Mouse (Mus musculus): ENCODE data around the gene Zfp106.

DNA sequence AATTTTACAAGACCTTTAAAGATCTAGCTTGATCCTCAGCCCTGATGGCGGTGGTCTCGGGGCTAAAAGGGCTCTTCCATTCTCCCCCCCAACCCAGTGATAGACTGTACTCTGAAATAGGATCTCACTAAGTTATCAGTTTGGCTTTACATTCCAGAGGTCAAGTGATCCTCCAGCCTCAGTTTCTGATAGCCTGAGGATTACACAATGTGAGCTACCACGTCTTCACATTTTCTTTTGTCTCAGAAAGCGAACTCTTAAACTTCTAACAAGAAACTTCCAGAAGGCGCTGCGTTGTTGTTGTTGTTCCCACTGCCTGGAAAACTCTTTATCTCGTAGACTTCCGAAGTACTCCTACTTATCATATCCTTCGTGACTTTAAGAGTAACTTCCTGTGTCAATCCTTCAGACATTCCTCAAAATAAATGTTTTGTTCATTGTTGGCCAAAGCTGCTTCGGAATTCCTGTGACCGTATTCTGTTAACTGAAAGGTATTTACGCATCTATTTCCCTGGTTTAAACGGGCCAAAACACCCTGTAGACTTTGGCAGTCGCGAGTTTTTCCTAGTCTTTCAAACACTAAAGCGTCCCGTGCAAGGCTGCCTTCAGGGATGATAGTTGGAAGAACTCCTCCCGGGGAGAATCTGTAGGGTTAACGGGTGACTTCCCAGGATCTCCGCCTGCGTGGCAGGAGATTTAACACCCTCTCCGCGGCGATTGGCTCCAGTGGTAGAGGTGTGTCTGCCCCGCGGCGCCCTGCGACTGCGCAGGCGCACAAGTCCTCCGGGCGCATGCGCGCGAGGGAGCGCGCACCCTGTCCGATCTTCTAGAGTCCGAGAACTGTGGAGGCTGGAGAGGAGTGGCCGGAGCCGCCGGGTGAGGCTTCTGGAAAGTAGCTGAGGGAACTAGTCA is 3.5 kb upstream of the Zfp106 start, which contains the start of gene Snap23:
- TF ChIP-seq POLR2A (IDR thresholded peaks at IDR 0.05; ENCODE audit: control insufficient read depth, low read depth, low read length) = peak; percentile 94
- TF ChIP-seq CTCF (IDR thresholded peaks at IDR 0.05; ENCODE audit: control insufficient read depth, insufficient read depth, insufficient replicate concordance, low read depth, low read length) = no peak

All from testis, adult 2 months (tissue).